Mouse (Mus musculus) limb, embryonic 13.5 days (tissue): ENCODE measurements around the gene Exoc4. TPM values are rescaled to one million over a fixed set of nuclear protein-coding genes. Genes with fewer than 3 reads are reported as not detected.

Experiments
- ATAC-seq: fragments of 200-750 bp; cut with Nextera tagmentation; 2 replicates; pipeline ENCODE4 v1.8.0; 2017; ENCODE audit warnings: low read depth, moderate number of reproducible peaks, moderate TSS enrichment; ENCODE audit not compliant: low FRiP score
- H3K27ac ChIP-seq: fragments of 300-500 bp; sonication (generic); 2 replicates; pipeline ENCODE4 v1.5.1; 2015; ENCODE audit warnings: inconsistent platforms, mild to moderate bottlenecking, moderate library complexity
- H3K27me3 ChIP-seq: fragments of 300-500 bp; sonication (generic); 2 replicates; pipeline ENCODE4 v1.6.1; 2015; ENCODE audit warnings: mild to moderate bottlenecking, inconsistent platforms
- H3K36me3 ChIP-seq: fragments of 300-500 bp; sonication (generic); 2 replicates; pipeline ENCODE4 v1.6.1; 2015; ENCODE audit warnings: inconsistent platforms, mild to moderate bottlenecking, moderate library complexity
- H3K4me1 ChIP-seq: fragments of 300-500 bp; sonication (generic); 2 replicates; pipeline ENCODE4 v1.6.1; 2015; ENCODE audit warnings: inconsistent platforms
- H3K4me2 ChIP-seq: fragments of 300-500 bp; sonication (generic); replicated peaks from 2 replicates; pipeline ENCODE4 v1.6.1; 2015; ENCODE audit warnings: inconsistent platforms, mild to moderate bottlenecking, moderate library complexity
- H3K4me3 ChIP-seq: fragments of 300-500 bp; sonication (generic); 2 replicates; pipeline ENCODE4 v1.5.1; 2015; ENCODE audit warnings: moderate library complexity, mild to moderate bottlenecking, inconsistent platforms
- H3K9ac ChIP-seq: fragments of 300-500 bp; sonication (generic); 2 replicates; pipeline ENCODE4 v1.6.1; 2015; ENCODE audit warnings: mild to moderate bottlenecking, inconsistent platforms
- H3K9me3 ChIP-seq: fragments of 300-500 bp; sonication (generic); 2 replicates; pipeline ENCODE4 v1.6.1; 2016; ENCODE audit warnings: inconsistent platforms
- WGBS: fragments of 180-500 bp; shearing (Covaris S2); methylation state at CpG from one replicate; pipeline ENCODE4 v1.1.7; 2015; 5-methylcytosine and 5-hydroxymethylcytosine counted together
- polyA plus RNA-seq: library from polyadenylated mRNA; unstranded; fragments of >200 nt; fragmentation: Nextera tagmentation; extraction: Ambion mirVana; gene quantifications from 2 replicates; pipeline ENCODE4 v1.2.1, GENCODE M21; 2015

Gene Exoc4
- polyA plus RNA-seq, 1 experiment from 2014 or later: 45.2 TPM

DNA sequence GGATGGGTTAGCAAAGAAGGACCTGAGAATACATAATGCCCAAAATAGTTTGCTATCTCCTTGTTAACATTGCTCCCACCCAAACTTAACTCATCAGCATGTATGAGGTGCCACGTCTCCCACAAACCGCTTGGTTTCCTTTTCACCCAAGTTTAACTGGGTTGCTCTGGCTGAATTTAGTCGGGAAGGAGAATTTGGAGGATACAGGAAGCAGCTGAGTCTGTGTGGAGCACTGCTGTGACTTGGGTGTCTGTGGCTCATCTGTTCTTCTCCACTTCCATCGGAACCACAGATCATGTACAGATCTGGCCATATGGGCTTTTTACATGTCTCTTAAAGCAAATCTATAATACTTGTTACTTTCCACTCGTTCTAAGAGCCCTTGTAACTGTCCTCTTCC lies 441.7 kb downstream of the Exoc4 start:
- peaks cover 4% of the 10 kb centered on the region; the same call in 1 of the 2 replicates for H3K4me1 ChIP-seq
- H3K4me3 ChIP-seq: no peak overlapping the region
- no peaks in the 10 kb centered on the region for H3K9me3 ChIP-seq
- H3K27ac ChIP-seq: no peak overlapping the region
- H3K36me3 ChIP-seq: no peaks in the 10 kb centered on the region
- no peak overlapping the region for H3K4me2 ChIP-seq
- no peak overlapping the region for H3K9ac ChIP-seq
- H3K27me3 ChIP-seq: no peaks in the 10 kb centered on the region
- WGBS: 83% methylated on average over 5 of the region's 5 CpGs
- ATAC-seq: no peak

DNA sequence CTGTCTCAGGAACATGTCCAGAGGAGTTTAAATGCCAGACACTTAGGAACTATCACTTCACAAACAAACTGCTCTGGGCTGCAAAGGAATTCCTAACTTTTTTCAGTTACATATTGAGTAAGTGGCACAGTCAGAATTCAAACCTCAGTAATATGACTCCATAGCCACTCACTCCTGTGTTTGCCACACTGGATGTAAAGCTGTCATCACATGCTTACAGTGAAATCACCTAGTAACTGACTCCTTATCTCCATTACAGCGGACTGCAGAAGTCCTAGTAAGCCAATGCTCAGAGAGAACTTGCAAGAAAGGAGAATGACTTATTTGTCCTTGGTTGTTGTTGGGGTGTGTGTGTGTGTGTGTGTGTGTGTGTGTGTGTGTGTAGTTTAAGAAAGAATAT lies 448.1 kb downstream of the Exoc4 start:
- H3K9ac ChIP-seq: no peak overlapping the region
- no peaks in the 10 kb centered on the region for H3K4me1 ChIP-seq
- H3K9me3 ChIP-seq: no peaks in the 10 kb centered on the region
- WGBS: 56% methylated on average over 1 of the region's 1 CpGs
- no peak overlapping the region for H3K4me2 ChIP-seq
- no peak overlapping the region for H3K4me3 ChIP-seq
- H3K27ac ChIP-seq: no peak overlapping the region
- no peaks in the 10 kb centered on the region for H3K36me3 ChIP-seq
- H3K27me3 ChIP-seq: no peaks in the 10 kb centered on the region
- no peak for ATAC-seq

GRCm38 (mm10) chr6:33708907-33709306 lies 460.0 kb downstream of the Exoc4 start:
- H3K27ac ChIP-seq: no peak overlapping the region
- H3K9ac ChIP-seq: no peak overlapping the region
- no peaks in the 10 kb centered on the region for H3K4me1 ChIP-seq
- H3K4me2 ChIP-seq: no peak overlapping the region
- H3K36me3 ChIP-seq: no peaks in the 10 kb centered on the region
- H3K9me3 ChIP-seq: no peaks in the 10 kb centered on the region
- 84% methylated on average over 4 of the region's 4 CpGs for WGBS
- no peak for ATAC-seq
- H3K4me3 ChIP-seq: no peak overlapping the region
- H3K27me3 ChIP-seq: no peaks in the 10 kb centered on the region

GRCm38 (mm10) chr6:33709340-33709739 lies 460.5 kb downstream of the Exoc4 start:
- H3K9me3 ChIP-seq: no peaks in the 10 kb centered on the region
- H3K27ac ChIP-seq: no peak overlapping the region
- 81% methylated on average over 5 of the region's 5 CpGs for WGBS
- H3K9ac ChIP-seq: no peak overlapping the region
- no peak overlapping the region for H3K4me2 ChIP-seq
- no peaks in the 10 kb centered on the region for H3K4me1 ChIP-seq
- H3K4me3 ChIP-seq: no peak overlapping the region
- H3K36me3 ChIP-seq: no peaks in the 10 kb centered on the region
- H3K27me3 ChIP-seq: no peaks in the 10 kb centered on the region
- no peak for ATAC-seq

DNA sequence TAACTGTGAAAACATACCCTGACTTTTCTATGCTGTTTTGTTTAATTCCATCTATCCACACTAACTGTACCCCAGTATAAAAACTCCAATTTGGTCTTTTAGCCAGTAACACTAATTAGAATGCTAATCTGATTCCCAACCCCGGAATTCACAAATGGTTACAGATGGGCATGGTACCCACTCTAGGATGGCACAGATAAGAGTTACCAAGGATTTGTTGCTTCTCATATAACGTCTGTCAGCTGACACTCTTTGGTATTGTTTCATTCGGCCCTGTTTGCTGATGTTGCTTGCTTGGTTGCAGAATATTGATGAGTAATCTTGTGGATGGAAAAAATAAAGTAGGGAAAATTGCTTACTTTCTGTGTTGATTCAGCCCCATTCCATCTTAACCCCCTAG lies 462.9 kb downstream of the Exoc4 start:
- Histone ChIP-seq H3K27me3 (no peaks in the 10 kb centered on the region), H3K4me1 (no peaks in the 10 kb centered on the region), H3K4me2 (no peak overlapping the region), H3K9ac (no peak overlapping the region), H3K9me3 (no peaks in the 10 kb centered on the region), H3K36me3 (no peaks in the 10 kb centered on the region), H3K27ac (no peak overlapping the region), H3K4me3 (no peak overlapping the region)
- no peak for ATAC-seq
- WGBS: 73% methylated on average over 3 of the region's 3 CpGs

DNA sequence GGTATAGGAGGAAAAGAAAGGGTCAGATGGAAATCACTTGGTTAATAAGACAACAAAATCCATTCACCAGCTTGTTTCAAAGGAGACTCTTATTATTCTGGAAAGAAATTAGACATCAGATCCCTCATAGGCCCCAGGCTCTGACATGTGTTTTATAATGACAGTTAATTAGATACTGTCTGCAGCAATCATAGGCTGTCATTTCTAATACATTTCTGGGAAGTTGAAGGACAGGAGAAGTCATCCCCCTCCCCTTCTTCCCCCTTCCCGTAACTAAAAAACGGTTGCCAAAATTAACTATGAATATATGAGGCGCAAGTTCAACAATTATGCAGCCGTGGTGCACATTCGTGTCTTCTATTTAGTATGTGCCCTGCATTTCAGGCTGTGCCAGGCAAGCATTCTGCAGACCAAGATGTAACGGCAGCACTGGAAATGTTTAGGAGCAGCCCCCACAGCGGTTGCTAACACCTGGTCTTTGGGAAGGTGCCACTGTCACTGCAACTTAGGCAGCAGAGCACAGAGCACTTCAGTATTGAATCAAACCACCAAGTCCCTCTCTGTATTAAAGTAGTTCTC lies 463.7 kb downstream of the Exoc4 start:
- H3K4me2 ChIP-seq: no peak overlapping the region
- no peaks in the 10 kb centered on the region for H3K27me3 ChIP-seq
- H3K4me3 ChIP-seq: no peak overlapping the region
- H3K9ac ChIP-seq: no peak overlapping the region
- H3K9me3 ChIP-seq: no peaks in the 10 kb centered on the region
- no peak for ATAC-seq
- H3K27ac ChIP-seq: no peak overlapping the region
- H3K4me1 ChIP-seq: no peaks in the 10 kb centered on the region
- 75% methylated on average over 7 of the region's 7 CpGs for WGBS
- H3K36me3 ChIP-seq: no peaks in the 10 kb centered on the region

DNA sequence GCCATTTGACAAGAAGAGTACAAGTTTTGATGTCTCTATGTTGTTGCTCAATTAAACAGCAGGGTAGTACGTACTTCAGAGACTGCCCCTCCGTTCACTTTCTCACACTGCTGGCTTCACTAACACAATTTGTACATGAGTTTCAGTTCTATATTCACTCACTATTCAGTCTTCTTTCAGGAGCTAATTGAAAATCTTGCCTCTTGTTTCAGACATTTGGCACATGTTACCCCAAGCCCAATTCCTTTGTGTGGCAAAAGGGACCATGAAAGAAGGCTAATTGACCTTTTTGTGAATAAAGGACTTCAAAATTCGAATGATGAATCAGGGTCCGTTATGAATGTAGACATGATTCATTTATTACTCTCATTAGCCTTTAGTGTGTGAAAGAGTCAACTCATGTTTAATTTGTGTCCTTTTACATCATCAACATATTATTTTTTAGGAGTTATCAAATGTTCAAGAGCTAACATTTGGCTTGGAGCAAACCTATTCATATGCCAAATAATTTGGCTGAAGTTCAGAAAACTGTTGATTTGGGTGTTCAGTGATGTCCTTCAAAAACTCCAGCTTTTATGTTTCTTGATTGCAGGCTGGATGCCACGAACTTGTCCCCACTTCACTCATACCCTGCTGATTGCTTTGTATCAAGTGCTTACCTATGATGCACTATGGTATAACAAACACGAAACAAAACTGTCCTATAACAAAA lies 467.5 kb downstream of the Exoc4 start:
- WGBS: 82% methylated on average over 6 of the region's 6 CpGs
- Histone ChIP-seq H3K36me3 (no peaks in the 10 kb centered on the region), H3K9me3 (no peaks in the 10 kb centered on the region), H3K4me3 (no peak overlapping the region), H3K4me1 (no peaks in the 10 kb centered on the region), H3K9ac (no peak overlapping the region), H3K27me3 (no peaks in the 10 kb centered on the region), H3K4me2 (no peak overlapping the region), H3K27ac (no peak overlapping the region)
- ATAC-seq: no peak

DNA sequence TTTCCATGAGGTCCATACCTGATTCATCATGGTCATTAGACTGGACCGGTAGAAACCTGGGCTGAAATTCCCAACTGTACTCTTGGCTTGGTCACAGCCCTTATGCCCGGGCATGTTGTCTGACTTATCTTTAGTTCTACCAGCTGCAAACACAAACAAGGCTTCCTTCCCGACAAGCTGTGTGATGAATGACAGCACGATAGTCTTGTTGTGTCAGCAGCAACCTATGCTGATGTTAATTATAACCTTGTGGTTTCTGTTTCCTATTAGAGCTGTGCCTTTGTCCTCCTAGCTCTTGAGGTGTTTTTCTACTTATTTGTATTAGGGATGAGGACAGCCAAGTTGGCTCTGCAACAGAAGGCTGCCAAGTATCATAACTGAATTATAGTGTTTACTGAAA lies 472.3 kb downstream of the Exoc4 start:
- H3K4me2 ChIP-seq: no peak overlapping the region
- no peaks in the 10 kb centered on the region for H3K4me1 ChIP-seq
- WGBS: 31% methylated on average over 4 of the region's 4 CpGs
- H3K9ac ChIP-seq: no peak overlapping the region
- H3K4me3 ChIP-seq: no peak overlapping the region
- H3K27me3 ChIP-seq: no peaks in the 10 kb centered on the region
- H3K9me3 ChIP-seq: no peaks in the 10 kb centered on the region
- no peaks in the 10 kb centered on the region for H3K36me3 ChIP-seq
- H3K27ac ChIP-seq: no peak overlapping the region
- no peak for ATAC-seq

GRCm38 (mm10) chr6:33722811-33723210 lies 473.9 kb downstream of the Exoc4 start:
- WGBS: 96% methylated on average over 2 of the region's 2 CpGs
- no peak overlapping the region for H3K27ac ChIP-seq
- H3K4me2 ChIP-seq: no peak overlapping the region
- H3K36me3 ChIP-seq: no peaks in the 10 kb centered on the region
- peaks cover 4% of the 10 kb centered on the region; the same call in 1 of the 2 replicates for H3K4me1 ChIP-seq
- H3K4me3 ChIP-seq: no peak overlapping the region
- H3K9me3 ChIP-seq: no peaks in the 10 kb centered on the region
- H3K9ac ChIP-seq: no peak overlapping the region
- no peaks in the 10 kb centered on the region for H3K27me3 ChIP-seq
- no peak for ATAC-seq

GRCm38 (mm10) chr6:33724596-33724995 lies 475.7 kb downstream of the Exoc4 start:
- Histone ChIP-seq H3K36me3 (no peaks in the 10 kb centered on the region), H3K27me3 (no peaks in the 10 kb centered on the region), H3K27ac (no peak overlapping the region), H3K9ac (no peak overlapping the region), H3K9me3 (no peaks in the 10 kb centered on the region), H3K4me1 (peaks cover 4% of the 10 kb centered on the region; the same call in 1 of the 2 replicates), H3K4me3 (no peak overlapping the region), H3K4me2 (no peak overlapping the region)
- no peak for ATAC-seq
- 51% methylated on average over 3 of the region's 3 CpGs for WGBS

- H3K4me2 ChIP-seq: no peak overlapping the region
- no peak overlapping the region for H3K27ac ChIP-seq
- ATAC-seq: no peak
- no peak overlapping the region for H3K4me3 ChIP-seq
- H3K4me1 ChIP-seq: peaks cover 5% of the 10 kb centered on the region
- H3K9me3 ChIP-seq: no peaks in the 10 kb centered on the region
- H3K27me3 ChIP-seq: no peaks in the 10 kb centered on the region
- no peak overlapping the region for H3K9ac ChIP-seq
- H3K36me3 ChIP-seq: no peaks in the 10 kb centered on the region
- WGBS: 40% methylated on average over 1 of the region's 1 CpGs
These were observed 478.4 kb downstream of the Exoc4 start for GRCm38 (mm10) chr6:33727271-33727670.

GRCm38 (mm10) chr6:33732214-33732613 lies 483.3 kb downstream of the Exoc4 start:
- WGBS: 16% methylated on average over 2 of the region's 2 CpGs
- Histone ChIP-seq H3K36me3 (no peaks in the 10 kb centered on the region), H3K27ac (no peak overlapping the region), H3K4me2 (no peak overlapping the region), H3K9ac (no peak overlapping the region), H3K4me3 (no peak overlapping the region), H3K4me1 (peaks cover 6% of the 10 kb centered on the region), H3K9me3 (no peaks in the 10 kb centered on the region), H3K27me3 (no peaks in the 10 kb centered on the region)
- ATAC-seq: no peak

- Histone ChIP-seq H3K4me1 (peaks cover 3% of the 10 kb centered on the region), H3K27ac (no peak overlapping the region), H3K27me3 (no peaks in the 10 kb centered on the region), H3K36me3 (no peaks in the 10 kb centered on the region), H3K9me3 (no peaks in the 10 kb centered on the region), H3K4me2 (no peak overlapping the region), H3K4me3 (no peak overlapping the region), H3K9ac (no peak overlapping the region)
- no peak for ATAC-seq
These were observed 484.7 kb downstream of the Exoc4 start for GRCm38 (mm10) chr6:33733602-33734001.
